In the genomic region with DNA sequence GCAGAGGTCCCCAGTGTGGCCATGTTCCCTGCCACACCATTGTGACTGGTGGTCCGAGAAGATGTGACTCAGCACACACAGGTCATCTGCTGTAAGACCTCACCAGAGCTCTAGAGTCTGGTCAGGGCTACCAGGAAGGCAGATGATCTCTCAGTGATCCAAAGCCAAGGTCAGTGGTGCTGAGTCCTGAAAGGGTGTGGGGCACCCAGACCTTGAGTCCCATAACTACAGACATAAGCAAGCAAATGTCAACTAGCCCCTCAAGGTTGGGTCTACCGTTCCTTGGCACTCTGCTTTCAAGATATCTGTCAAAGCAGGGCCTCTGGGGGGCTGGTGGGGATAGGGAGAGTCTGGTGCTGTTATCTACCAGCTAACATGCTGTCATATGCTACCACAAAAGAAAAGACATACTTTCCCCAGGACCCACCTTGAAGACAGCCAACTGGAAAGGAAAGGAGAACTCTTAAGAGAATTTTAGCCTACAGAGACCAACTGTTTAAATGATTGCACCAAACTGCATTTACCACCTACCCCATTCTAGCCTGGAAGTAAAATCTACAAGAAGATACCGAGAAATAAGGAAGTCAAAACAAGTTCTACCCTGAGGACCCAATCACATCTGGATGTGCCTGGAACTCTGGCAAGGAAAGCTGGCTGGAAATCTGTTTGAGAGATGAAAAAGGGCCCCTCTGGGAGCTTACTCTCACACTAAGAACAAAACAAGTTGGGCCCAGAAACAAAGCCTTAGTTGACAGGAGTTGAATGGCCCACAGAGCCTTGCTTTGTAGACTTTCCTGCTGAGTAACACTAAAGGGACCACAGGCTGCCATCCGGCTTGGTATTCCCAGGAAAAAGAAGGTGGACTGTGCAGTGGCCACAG, we compare ENCODE assay signal across 9 mouse cellular contexts. TPM values are rescaled to one million over a fixed set of nuclear protein-coding genes. Genes with fewer than 3 reads are reported as not detected.
DNase-seq lines count a peak whose midpoint lies in the region; ATAC-seq lines count a peak whose summit lies in the region.
"Had no signal": no experiment of that assay in that cellular context is flagged by ENCODE, and none has a peak within 500 bp of the region (broad histone marks: within the 10 kb centered on the region; RNA-seq: fewer than 3 reads in every experiment).

No protein-coding gene starts in this region.

- H3K9me3 ChIP-seq in hindbrain, embryonic 15.5 days = no peaks in the 10 kb centered on the region
- H3K9me3 ChIP-seq in hindbrain, embryonic 14.5 days (ENCODE audit: control insufficient read depth, low read length) = no peaks in the 10 kb centered on the region
- no peaks in the 10 kb centered on the region for H3K9me3 ChIP-seq in limb, embryonic 15.5 days
- H3K9me3 ChIP-seq in intestine, embryonic 16.5 days (ENCODE audit: control insufficient read depth, low read length) = no peaks in the 10 kb centered on the region
- H3K9me3 ChIP-seq: forebrain, embryonic 13.5 days had no signal

- peaks cover 14% of the 10 kb centered on the region for H3K4me1 ChIP-seq in hindbrain, embryonic 15.5 days (replicated peaks)
- H3K4me1 ChIP-seq in hindbrain, embryonic 14.5 days (replicated peaks; ENCODE audit: control insufficient read depth, insufficient read depth, low read length) = peaks cover 11% of the 10 kb centered on the region; the same call in 1 of the 2 replicates
- H3K4me1 ChIP-seq in limb, embryonic 15.5 days = peaks cover 20% of the 10 kb centered on the region
- peaks cover 10% of the 10 kb centered on the region; the same call in 1 of the 2 replicates for H3K4me1 ChIP-seq in intestine, embryonic 16.5 days (ENCODE audit: control insufficient read depth, insufficient read depth, low read length)

- H3K36me3 ChIP-seq in hindbrain, embryonic 15.5 days = no peaks in the 10 kb centered on the region
- H3K36me3 ChIP-seq in hindbrain, embryonic 14.5 days (replicated peaks; ENCODE audit: control insufficient read depth, insufficient read depth) = no peaks in the 10 kb centered on the region
- H3K36me3 ChIP-seq in limb, embryonic 15.5 days = no peaks in the 10 kb centered on the region
- no peaks in the 10 kb centered on the region for H3K36me3 ChIP-seq in intestine, embryonic 16.5 days (ENCODE audit: control insufficient read depth, insufficient read depth, low read length)

- peak overlapping the region; percentile 27; the same call in 1 of the 2 replicates for H3K27ac ChIP-seq in hindbrain, embryonic 15.5 days (replicated peaks)
- H3K27ac ChIP-seq in hindbrain, embryonic 14.5 days = no peak overlapping the region
- H3K27ac ChIP-seq in limb, embryonic 15.5 days = peak overlapping the region; percentile 23
- H3K27ac ChIP-seq in intestine, embryonic 16.5 days (ENCODE audit: low read length) = no peak overlapping the region
- H3K27ac ChIP-seq: forebrain, embryonic 13.5 days had no signal

- H3K9ac ChIP-seq in hindbrain, embryonic 15.5 days = no peak overlapping the region
- H3K9ac ChIP-seq in hindbrain, embryonic 14.5 days = no peak overlapping the region
- no peak overlapping the region for H3K9ac ChIP-seq in limb, embryonic 15.5 days
- no peak overlapping the region for H3K9ac ChIP-seq in intestine, embryonic 16.5 days (ENCODE audit: low read depth, low read length)
- H3K9ac ChIP-seq: forebrain, embryonic 13.5 days had no signal

- H3K27me3 ChIP-seq in hindbrain, embryonic 15.5 days = no peaks in the 10 kb centered on the region
- no peaks in the 10 kb centered on the region for H3K27me3 ChIP-seq in hindbrain, embryonic 14.5 days (ENCODE audit: control insufficient read depth, insufficient read depth, low read length)
- no peaks in the 10 kb centered on the region; the same call in 1 of the 2 replicates for H3K27me3 ChIP-seq in limb, embryonic 15.5 days
- H3K27me3 ChIP-seq in intestine, embryonic 16.5 days (replicated peaks; ENCODE audit: control insufficient read depth, insufficient read depth, low read length) = no peaks in the 10 kb centered on the region
- H3K27me3 ChIP-seq: forebrain, embryonic 13.5 days had no signal

- peak; percentile 46 to 56 for DNase-seq in adrenal gland, adult (ENCODE audit: inconsistent age in 2 of 2, low spot score in 1 of 2)
- DNase-seq in adrenal gland, adult 8-10 months = no peak
- DNase-seq in hindbrain, embryonic 14.5 days (ENCODE audit: low spot score) = no peak
- DNase-seq in A20 (ENCODE audit: low read depth, low spot score) = peak; percentile 29

- 58% methylated on average over 4 of the region's 4 CpGs for WGBS in hindbrain, embryonic 15.5 days
- WGBS in hindbrain, embryonic 14.5 days = 52% methylated on average over 4 of the region's 4 CpGs
- 67% methylated on average over 4 of the region's 4 CpGs for WGBS in limb, embryonic 15.5 days
- 77% methylated on average over 4 of the region's 4 CpGs for WGBS in intestine, embryonic 16.5 days

- no peak overlapping the region for H3K4me2 ChIP-seq in hindbrain, embryonic 15.5 days
- no peak overlapping the region for H3K4me2 ChIP-seq in hindbrain, embryonic 14.5 days (replicated peaks)
- H3K4me2 ChIP-seq in limb, embryonic 15.5 days = no peak overlapping the region
- H3K4me2 ChIP-seq in intestine, embryonic 16.5 days (ENCODE audit: low read depth, low read length) = no peak overlapping the region
- H3K4me2 ChIP-seq: forebrain, embryonic 13.5 days had no signal

- ATAC-seq in hindbrain, embryonic 15.5 days (ENCODE audit: low FRiP score, low read depth) = no peak
- ATAC-seq in hindbrain, embryonic 14.5 days (ENCODE audit: low FRiP score) = no peak
- ATAC-seq in limb, embryonic 15.5 days (ENCODE audit: insufficient number of reproducible peaks, low FRiP score, low TSS enrichment, low read depth) = no peak
- no peak for ATAC-seq in intestine, embryonic 16.5 days
- ATAC-seq in megakaryocyte, adult 5-6 weeks (ENCODE audit: poor library complexity, severe bottlenecking) = no peak
- ATAC-seq: forebrain, embryonic 13.5 days had no signal

- no peak overlapping the region for H3K4me3 ChIP-seq in hindbrain, embryonic 15.5 days
- no peak overlapping the region for H3K4me3 ChIP-seq in hindbrain, embryonic 14.5 days (replicated peaks; ENCODE audit: low read length)
- no peak overlapping the region for H3K4me3 ChIP-seq in limb, embryonic 15.5 days
- H3K4me3 ChIP-seq in intestine, embryonic 16.5 days (ENCODE audit: low read length) = no peak overlapping the region
- H3K4me3 ChIP-seq: forebrain, embryonic 13.5 days had no signal

RNA-seq across cellular contexts. Expression of a gene that starts 4.8 kb away (rescaled TPM):
- total RNA-seq in adrenal gland, adult 8-10 months (2022) = 10 to 100 TPM; 10.2 to 14.5 (median 12.2) TPM
- polyA plus RNA-seq in hindbrain, embryonic 15.5 days (2015; fragmentation: Nextera tagmentation; extraction: Ambion mirVana) = 26.9 and 32.7 TPM in 2 replicates
- polyA plus RNA-seq in hindbrain, embryonic 14.5 days (2014; fragmentation: Nextera tagmentation; extraction: Ambion mirVana) = 28.2 and 29.0 TPM in 2 replicates
- polyA plus RNA-seq in limb, embryonic 15.5 days (2015; fragmentation: Nextera tagmentation; extraction: Ambion mirVana) = 16.2 and 18.4 TPM in 2 replicates
- polyA plus RNA-seq in intestine, embryonic 16.5 days (2015; fragmentation: Nextera tagmentation; extraction: Ambion mirVana) = 8.2 and 9.0 TPM in 2 replicates
- total RNA-seq in megakaryocyte, adult 5-6 weeks (2015) = 62.4 and 70.2 TPM in 2 replicates
- total RNA-seq in megakaryocyte, adult 5-6 weeks (2017) = 113 and 118 TPM in 2 replicates

Comparison
In these comparisons a context has a peak if more than half of its experiments do, and no peak if none do; other contexts are left out.
1. DNase-seq: peak in adrenal gland, adult (2 of 2) and A20 (single experiment); none in adrenal gland, adult 8-10 months (single experiment) and hindbrain, embryonic 14.5 days (single experiment).
2. H3K27ac ChIP-seq: peak in hindbrain, embryonic 15.5 days (single experiment) and limb, embryonic 15.5 days (single experiment); none in hindbrain, embryonic 14.5 days (single experiment) and intestine, embryonic 16.5 days (single experiment).